Mouse (Mus musculus) cerebellum, postnatal 10 days (tissue): ENCODE measurements at regions not wholly inside any gene's neighbourhood (a gene's known extent, or its start where the extent isn't known, plus 50 kb on each side); places are given as distances from the start of the nearest gene placed in this dataset.
A peak's percentile ranks its signal among the peaks of the same experiment; 100 is the strongest.

Experiments
- DNase-seq, 2 experiments: peaks; one replicate each; pipeline ENCODE4 v3.0.0; 2021; ENCODE audit warnings: mixed read lengths in 2 of 2

- DNase-seq = peak; percentile 11 to 28
Measured at GRCm38 (mm10) chr3:104295015-104295719, 75.0 kb upstream of the Magi3 start.

- peak; percentile 19 to 23 for DNase-seq
Measured at GRCm38 (mm10) chr3:104293869-104294268, 73.7 kb upstream of the Magi3 start.

GRCm38 (mm10) chr3:104288970-104289680, 69.0 kb upstream of the Magi3 start:
- DNase-seq = no peak

- DNase-seq = no peak
Measured at GRCm38 (mm10) chr3:104287900-104288299, 67.7 kb upstream of the Magi3 start.

- no peak for DNase-seq
Measured at GRCm38 (mm10) chr3:104284961-104285360, 64.8 kb upstream of the Magi3 start.

GRCm38 (mm10) chr3:104283855-104284254, 63.7 kb upstream of the Magi3 start:
- no peak for DNase-seq

- DNase-seq = no peak
Measured at GRCm38 (mm10) chr3:104279505-104279904, 59.3 kb upstream of the Magi3 start.

GRCm38 (mm10) chr3:104274718-104275302, 54.6 kb upstream of the Magi3 start:
- DNase-seq = no peak

- DNase-seq = no peak
Measured at GRCm38 (mm10) chr3:104274084-104274483, 53.9 kb upstream of the Magi3 start.
